Mouse (Mus musculus): Measurements from ENCODE around the gene Slc15a2.

GRCm38 (mm10) chr16:36808616-36809015, 23.9 kb upstream of the Slc15a2 start:
- TF ChIP-seq EP300 (IDR thresholded peaks at IDR 0.05; ENCODE audit: low read depth), result no peak
- no peak for TF ChIP-seq CTCF (IDR thresholded peaks at IDR 0.05; ENCODE audit: low read depth)

Measured in heart, postnatal 0 days (tissue).